Comparison of ENCODE assay signal across 16 mouse cellular contexts in genomic region chr3:41296152-41296809, GRCm38 (mm10).
DNase-seq lines count a peak whose midpoint lies in the region; ATAC-seq and TF ChIP-seq lines count a peak whose summit lies in the region.
"Had no signal": no experiment of that assay in that cellular context is flagged by ENCODE, and none has a peak within 500 bp of the region (broad histone marks: within the 10 kb centered on the region; RNA-seq: fewer than 3 reads in every experiment).

No protein-coding gene starts in this region.

- ATAC-seq in kidney, embryonic 16.5 days (ENCODE audit: low FRiP score, low TSS enrichment): peak; percentile 75
- no peak for ATAC-seq in liver, postnatal 0 days
- ATAC-seq: CD4-positive, CD25-positive, alpha-beta regulatory T cell, adult 4 months; inflammation-experienced regulatory T-cells, adult 6 months had no signal

- peak; percentile 24 for DNase-seq in gastrocnemius, adult 2 months
- no peak for DNase-seq in gastrocnemius, postnatal 10 days
- DNase-seq in kidney, adult 18-20 months: no peak
- DNase-seq in brain, embryonic 14.5 days (ENCODE audit: low read depth): peak; percentile 13
- peak; percentile 30 to 47 for DNase-seq in cerebellum, postnatal 25 days
- no peak for DNase-seq in urinary bladder, postnatal 10 days (ENCODE audit: low spot score)
- no peak for DNase-seq in liver, postnatal 0 days
- DNase-seq: adrenal gland, postnatal 14 days; liver; thymus, adult 2 months had no signal

- no peak overlapping the region for H3K4me2 ChIP-seq in kidney, embryonic 16.5 days (replicated peaks; ENCODE audit: low read depth, low read length)
- H3K4me2 ChIP-seq in liver, postnatal 0 days (ENCODE audit: low read depth, low read length): no peak overlapping the region

- no peaks in the 10 kb centered on the region for H3K36me3 ChIP-seq in kidney, embryonic 16.5 days (ENCODE audit: insufficient read depth, low read length)
- no peaks in the 10 kb centered on the region for H3K36me3 ChIP-seq in liver, postnatal 0 days (replicated peaks; ENCODE audit: insufficient read depth, low read length)
- H3K36me3 ChIP-seq: heart, embryonic 13.5 days; hindbrain, embryonic 10.5 days; midbrain, embryonic 10.5 days had no signal

- TF ChIP-seq EP300 in liver, postnatal 0 days (IDR thresholded peaks at IDR 0.05; ENCODE audit: low read depth): no peak

- no peak for TF ChIP-seq CTCF in gastrocnemius, adult 2 months (IDR thresholded peaks at IDR 0.05)
- no peak for TF ChIP-seq CTCF in brain, embryonic 14.5 days (IDR thresholded peaks at IDR 0.05; ENCODE audit: borderline replicate concordance, extremely low read depth, insufficient read depth, insufficient read length)
- no peak for TF ChIP-seq CTCF in liver, postnatal 0 days (IDR thresholded peaks at IDR 0.05; ENCODE audit: low read depth)

- no peak overlapping the region for H3K4me3 ChIP-seq in gastrocnemius, adult 2 months
- no peak overlapping the region for H3K4me3 ChIP-seq in kidney, embryonic 16.5 days (ENCODE audit: low read length)
- no peak overlapping the region for H3K4me3 ChIP-seq in liver, postnatal 0 days (ENCODE audit: low read depth, low read length)
- H3K4me3 ChIP-seq: heart, embryonic 13.5 days; hindbrain, embryonic 10.5 days; midbrain, embryonic 10.5 days had no signal

- intact Hi-C loops in gastrocnemius, adult 2 months (cut with DNase I): no loop called here

- H3K27me3 ChIP-seq in kidney, embryonic 16.5 days (ENCODE audit: insufficient read depth, low read length): no peaks in the 10 kb centered on the region
- no peaks in the 10 kb centered on the region for H3K27me3 ChIP-seq in liver, postnatal 0 days (ENCODE audit: insufficient read depth, low read length)
- H3K27me3 ChIP-seq: heart, embryonic 13.5 days had no signal

- TF ChIP-seq POLR2A in brain, embryonic 14.5 days (IDR thresholded peaks at IDR 0.05; ENCODE audit: borderline replicate concordance, extremely low read depth, insufficient read depth, insufficient read length, poor library complexity, severe bottlenecking): no peak

- peak overlapping the region; percentile 63 for H3K27ac ChIP-seq in gastrocnemius, adult 2 months
- no peak overlapping the region for H3K27ac ChIP-seq in kidney, embryonic 16.5 days (ENCODE audit: low read length)
- H3K27ac ChIP-seq in liver, postnatal 0 days (ENCODE audit: low read depth): no peak overlapping the region
- H3K27ac ChIP-seq: heart, embryonic 13.5 days; hindbrain, embryonic 10.5 days; midbrain, embryonic 10.5 days had no signal

- no peaks in the 10 kb centered on the region for H3K9me3 ChIP-seq in kidney, embryonic 16.5 days (ENCODE audit: low read length)
- no peaks in the 10 kb centered on the region for H3K9me3 ChIP-seq in liver, postnatal 0 days (ENCODE audit: low read length)
- H3K9me3 ChIP-seq: heart, embryonic 13.5 days; hindbrain, embryonic 10.5 days; midbrain, embryonic 10.5 days had no signal

- WGBS in kidney, embryonic 16.5 days: 48% methylated on average over 11 of the region's 11 CpGs
- 73% methylated on average over 11 of the region's 11 CpGs for WGBS in liver, postnatal 0 days (ENCODE audit: insufficient replicate concordance)

- peaks cover 16% of the 10 kb centered on the region for H3K4me1 ChIP-seq in kidney, embryonic 16.5 days (ENCODE audit: insufficient read depth, low read length)
- H3K4me1 ChIP-seq in liver, postnatal 0 days (ENCODE audit: insufficient read depth): no peaks in the 10 kb centered on the region
- H3K4me1 ChIP-seq: hindbrain, embryonic 10.5 days; midbrain, embryonic 10.5 days had no signal

- H3K9ac ChIP-seq in kidney, embryonic 16.5 days (replicated peaks; ENCODE audit: low read length): no peak overlapping the region
- H3K9ac ChIP-seq in liver, postnatal 0 days (replicated peaks): no peak overlapping the region
- H3K9ac ChIP-seq: heart, embryonic 13.5 days had no signal

Comparison
In these comparisons a context has a peak if more than half of its experiments do, and no peak if none do; other contexts are left out.
1. DNase-seq: peak in gastrocnemius, adult 2 months (single experiment), brain, embryonic 14.5 days (single experiment) and cerebellum, postnatal 25 days (2 of 2); none in gastrocnemius, postnatal 10 days (single experiment), kidney, adult 18-20 months (single experiment), urinary bladder, postnatal 10 days (single experiment) and liver, postnatal 0 days (single experiment).